Mouse (Mus musculus) urinary bladder, adult 2 months (tissue): ENCODE measurements around the gene Lcmt1. TPM values are rescaled to one million over a fixed set of nuclear protein-coding genes. Genes with fewer than 3 reads are reported as not detected.

Source experiments
- DNase-seq: peaks from one replicate; pipeline ENCODE4 v3.0.0; 2022; ENCODE audit warnings: low spot score
- polyA plus RNA-seq: library from polyadenylated mRNA; depleted of rRNA; stranded (reverse); fragments of >200 nt; gene quantifications from 2 replicates; pipeline ENCODE4 v1.2.3, GENCODE M21; 2012; rRNA removed

The Lcmt1 gene
- polyA plus RNA-seq: 36.6 and 38.2 TPM in 2 replicates

GRCm38 (mm10) chr7:123369759-123370481, at the start of gene Lcmt1, which contains the start of gene Arhgap17:
Gene Lcmt1 (plus strand): TSS chr7:123369784.
Gene Arhgap17 (minus strand): TSS chr7:123369915.
- DNase-seq: peak; percentile 89

GRCm38 (mm10) chr7:123322452-123323121, 47.0 kb upstream of the Lcmt1 start:
- no peak for DNase-seq

GRCm38 (mm10) chr7:123323388-123323787, 46.2 kb upstream of the Lcmt1 start:
- DNase-seq: no peak

- no peak for DNase-seq
Observed at GRCm38 (mm10) chr7:123324105-123324504, 45.5 kb upstream of the Lcmt1 start.

GRCm38 (mm10) chr7:123326062-123326461, 43.5 kb upstream of the Lcmt1 start:
- no peak for DNase-seq

GRCm38 (mm10) chr7:123326901-123327300, 42.7 kb upstream of the Lcmt1 start:
- DNase-seq: no peak

- no peak for DNase-seq
Observed at GRCm38 (mm10) chr7:123327909-123328308, 41.7 kb upstream of the Lcmt1 start.

GRCm38 (mm10) chr7:123330506-123330905, 39.1 kb upstream of the Lcmt1 start:
- DNase-seq: no peak

GRCm38 (mm10) chr7:123336322-123336721, 33.3 kb upstream of the Lcmt1 start:
- no peak for DNase-seq

- DNase-seq: no peak
Observed at GRCm38 (mm10) chr7:123338351-123338750, 31.2 kb upstream of the Lcmt1 start.

- DNase-seq: no peak
Observed at GRCm38 (mm10) chr7:123341896-123342295, 27.7 kb upstream of the Lcmt1 start.

- no peak for DNase-seq
Observed at GRCm38 (mm10) chr7:123344079-123344780, 25.4 kb upstream of the Lcmt1 start.

GRCm38 (mm10) chr7:123345041-123345544, 24.5 kb upstream of the Lcmt1 start:
- no peak for DNase-seq

- DNase-seq: no peak
Observed at GRCm38 (mm10) chr7:123346631-123347290, 22.8 kb upstream of the Lcmt1 start.

GRCm38 (mm10) chr7:123349813-123350212, 19.8 kb upstream of the Lcmt1 start:
- no peak for DNase-seq

GRCm38 (mm10) chr7:123350243-123350642, 19.3 kb upstream of the Lcmt1 start:
- DNase-seq: no peak

- DNase-seq: no peak
Observed at GRCm38 (mm10) chr7:123353081-123353480, 16.5 kb upstream of the Lcmt1 start.

- DNase-seq: no peak
Observed at GRCm38 (mm10) chr7:123353879-123354278, 15.7 kb upstream of the Lcmt1 start.

GRCm38 (mm10) chr7:123354392-123354791, 15.2 kb upstream of the Lcmt1 start:
- DNase-seq: no peak

- no peak for DNase-seq
Observed at GRCm38 (mm10) chr7:123354851-123355250, 14.7 kb upstream of the Lcmt1 start.

- DNase-seq: no peak
Observed at GRCm38 (mm10) chr7:123356158-123356557, 13.4 kb upstream of the Lcmt1 start.

GRCm38 (mm10) chr7:123359101-123359500, 10.5 kb upstream of the Lcmt1 start:
- no peak for DNase-seq
